Mouse (Mus musculus): ENCODE data around the gene Fdxacb1. TPM values are rescaled to one million over a fixed set of nuclear protein-coding genes. Genes with fewer than 3 reads are reported as not detected.

Fdxacb1 gene
- polyA plus RNA-seq (2012; ENCODE audit: low replicate concordance): 0.58 and 1.3 TPM in 2 replicates

GRCm38 (mm10) chr9:50768107-50769002 lies at the start of gene Fdxacb1:
TSS of gene Fdxacb1 (plus strand) at chr9:50768236.

GRCm38 (mm10) chr9:50738914-50739870 lies 28.8 kb upstream of the Fdxacb1 start, which contains the start of gene Dixdc1:
TSS of gene Dixdc1 (minus strand) at chr9:50739517.

GRCm38 (mm10) chr9:50746214-50746677 lies 21.8 kb upstream of the Fdxacb1 start, which contains the start of gene 2310030G06Rik:
TSS of gene 2310030G06Rik (minus strand) at chr9:50746536.

GRCm38 (mm10) chr9:50751323-50751722 lies 16.7 kb upstream of the Fdxacb1 start, which contains the start of gene Cryab:
TSS of gene Cryab (plus strand) at chr9:50751325.

GRCm38 (mm10) chr9:50752054-50752602 lies 15.9 kb upstream of the Fdxacb1 start, which contains the start of gene Hspb2:
TSS of gene Hspb2 (minus strand) at chr9:50752354.

GRCm38 (mm10) chr9:50774991-50775612 lies 7.1 kb downstream of the Fdxacb1 start, which contains the start of the genes Alg9 and 1110032A03Rik:
TSS of gene Alg9 (plus strand) at chr9:50775019.
TSS of gene 1110032A03Rik (minus strand) at chr9:50775520.

Other genes with a start within 250 kb of the Fdxacb1 start
- 23.7 and 46.7 TPM in 2 replicates for gene Pts, start 239.5 kb upstream of the Fdxacb1 start, polyA plus RNA-seq (2012; ENCODE audit: low replicate concordance)
- 1.6 and 9.5 TPM in 2 replicates for gene Il18, start 213.4 kb upstream of the Fdxacb1 start, polyA plus RNA-seq (2012; ENCODE audit: low replicate concordance)
- gene Bco2, start 213.1 kb upstream of the Fdxacb1 start, polyA plus RNA-seq (2012; ENCODE audit: low replicate concordance): 0.07 and 0.20 TPM in 2 replicates
- not detected in 2 replicates for gene Tex12, start 206.9 kb upstream of the Fdxacb1 start, polyA plus RNA-seq (2012; ENCODE audit: low replicate concordance)
- 7.0 and 22.5 TPM in 2 replicates for gene Sdhd, start 164.4 kb upstream of the Fdxacb1 start, polyA plus RNA-seq (2012; ENCODE audit: low replicate concordance)
- 3.0 and 11.5 TPM in 2 replicates for gene Timm8b, start 164.3 kb upstream of the Fdxacb1 start, polyA plus RNA-seq (2012; ENCODE audit: low replicate concordance)
- 0.16 TPM in 1 of 2 replicates, not detected in the other for gene Pih1d2, start 150.9 kb upstream of the Fdxacb1 start, polyA plus RNA-seq (2012; ENCODE audit: low replicate concordance)
- 7.3 and 14.3 TPM in 2 replicates for gene Nkapd1, start 150.8 kb upstream of the Fdxacb1 start, polyA plus RNA-seq (2012; ENCODE audit: low replicate concordance)
- 15.4 and 24.2 TPM in 2 replicates for gene Dlat, start 108.5 kb upstream of the Fdxacb1 start, polyA plus RNA-seq (2012; ENCODE audit: low replicate concordance)
- gene Dixdc1, start 28.7 kb upstream of the Fdxacb1 start, polyA plus RNA-seq (2012; ENCODE audit: low replicate concordance): 0.08 TPM in 1 of 2 replicates, not detected in the other
- not detected in 2 replicates for gene 2310030G06Rik, start 21.7 kb upstream of the Fdxacb1 start, polyA plus RNA-seq (2012; ENCODE audit: low replicate concordance)
- 0.46 and 1.3 TPM in 2 replicates for gene Cryab, start 16.9 kb upstream of the Fdxacb1 start, polyA plus RNA-seq (2012; ENCODE audit: low replicate concordance)
- gene Hspb2, start 15.9 kb upstream of the Fdxacb1 start, polyA plus RNA-seq (2012; ENCODE audit: low replicate concordance): 0.25 and 0.27 TPM in 2 replicates
- gene Alg9, start 6.8 kb downstream of the Fdxacb1 start, polyA plus RNA-seq (2012; ENCODE audit: low replicate concordance): 4.0 and 8.4 TPM in 2 replicates
- gene 1110032A03Rik, start 7.3 kb downstream of the Fdxacb1 start, polyA plus RNA-seq (2012; ENCODE audit: low replicate concordance): 2.3 and 2.5 TPM in 2 replicates
- gene Ppp2r1b, start 77.1 kb downstream of the Fdxacb1 start, polyA plus RNA-seq (2012; ENCODE audit: low replicate concordance): 4.3 and 4.8 TPM in 2 replicates
- gene Sik2, start 240.8 kb downstream of the Fdxacb1 start, polyA plus RNA-seq (2012; ENCODE audit: low replicate concordance): 22.3 and 25.0 TPM in 2 replicates